Mouse (Mus musculus): Measurements from ENCODE around the gene Dnah9. TPM values are rescaled to one million over a fixed set of nuclear protein-coding genes. Genes with fewer than 3 reads are reported as not detected.

The Dnah9 gene
- total and polyA plus RNA-seq, 3 experiments, result 0.11 to 0.20 (median 0.13) TPM

- H3K9me3 ChIP-seq (replicated peaks; ENCODE audit: low read length), result no peaks in the 10 kb centered on the region
- in situ Hi-C loops (cut with MboI; ENCODE audit: low pct_ligation_motif_present, low pct_unique_long_range_greater_than_20kb, low sequenced_read_pairs), result no loop called here
- H3K4me2 ChIP-seq (ENCODE audit: insufficient read depth, low read depth, poor library complexity, severe bottlenecking), result no peak overlapping the region
- H3K27me3 ChIP-seq (replicated peaks), result no peaks in the 10 kb centered on the region
- no peaks in the 10 kb centered on the region for H3K36me3 ChIP-seq (replicated peaks in 1 of 2; ENCODE audit: control insufficient read depth in 1 of 2, insufficient read depth in 1 of 2, low read length in 1 of 2)
- H3K4me1 ChIP-seq (ENCODE audit: control insufficient read depth in 1 of 2, insufficient read depth in 2 of 2), result peaks cover 0 to under 1% of the 10 kb centered on the region in 2 experiments; a peak in 1 of 4 replicates
- dilution Hi-C loops (cut with MboI; ENCODE audit: extremely low pct_ligation_motif_present, extremely low pct_unique_long_range_greater_than_20kb, low sequenced_read_pairs), result no loop called here
- H3K9ac ChIP-seq (ENCODE audit: insufficient read depth, low read depth), result no peak overlapping the region
- TF ChIP-seq ZC3H11A (IDR thresholded peaks at IDR 0.05; ENCODE audit: low read depth, low read length) (no peak), ZNF384 (IDR thresholded peaks at IDR 0.05; ENCODE audit: low read depth, low read length) (no peak), E2F4 (IDR thresholded peaks at IDR 0.05; ENCODE audit: insufficient replicate concordance, low read depth, low read length) (no peak), MAX (IDR thresholded peaks at IDR 0.05; ENCODE audit: low read length) (no peak), MYC (IDR thresholded peaks at IDR 0.05; ENCODE audit: low read depth, low read length) (no peak), JUND (conservative IDR thresholded peaks at IDR 0.05; ENCODE audit: low read depth, low read length) (no peak), KAT2A (IDR thresholded peaks at IDR 0.05; ENCODE audit: insufficient replicate concordance, low read length) (no peak), USF1 (IDR thresholded peaks at IDR 0.05; ENCODE audit: low read depth, low read length) (no peak), SIN3A (IDR thresholded peaks at IDR 0.05; ENCODE audit: low read length) (no peak), NELFE (IDR thresholded peaks at IDR 0.05; ENCODE audit: low read depth, low read length) (no peak)
- DNase-seq (ENCODE audit: extremely low read depth), result no peak
- H3K27ac ChIP-seq (ENCODE audit: insufficient read depth, low read depth), result no peak overlapping the region
- H3K79me2 ChIP-seq (replicated peaks; ENCODE audit: control insufficient read depth, extremely low read depth, insufficient read depth, poor library complexity, severe bottlenecking), result no peaks in the 10 kb centered on the region
- no peak overlapping the region for H3K4me3 ChIP-seq (replicated peaks in 1 of 3; ENCODE audit: low read depth in 2 of 3, low read length in 2 of 3, poor library complexity in 1 of 3)
Observed at GRCm38 (mm10) chr11:66042531-66042930, 125.8 kb downstream of the Dnah9 start.

DNA sequence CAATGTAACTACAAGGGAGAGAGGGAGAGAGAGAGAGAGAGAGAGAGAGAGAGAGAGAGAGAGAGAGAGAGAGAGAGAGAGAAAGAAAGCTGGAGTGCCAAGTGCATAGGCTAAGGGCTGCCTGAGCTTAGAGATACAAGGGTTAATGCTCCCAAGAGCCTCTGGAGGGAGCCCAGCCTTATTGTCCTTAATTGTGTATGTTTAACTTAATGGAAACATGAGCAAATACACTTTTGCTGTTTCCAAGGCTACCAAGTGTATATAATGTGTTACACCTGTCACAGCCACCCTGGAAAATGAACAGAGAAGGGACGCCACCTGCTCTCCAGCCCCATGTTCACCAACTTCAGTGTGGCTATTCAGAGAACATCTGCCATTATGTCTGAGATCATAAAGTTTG lies 142.6 kb downstream of the Dnah9 start:
- Histone ChIP-seq H3K9me3 (replicated peaks; ENCODE audit: low read length) (no peaks in the 10 kb centered on the region), H3K36me3 (replicated peaks in 1 of 2; ENCODE audit: control insufficient read depth in 1 of 2, insufficient read depth in 1 of 2, low read length in 1 of 2) (no peaks in the 10 kb centered on the region), H3K79me2 (replicated peaks; ENCODE audit: control insufficient read depth, extremely low read depth, insufficient read depth, poor library complexity, severe bottlenecking) (no peaks in the 10 kb centered on the region), H3K27ac (ENCODE audit: insufficient read depth, low read depth) (no peak overlapping the region), H3K27me3 (replicated peaks) (no peaks in the 10 kb centered on the region), H3K4me2 (ENCODE audit: insufficient read depth, low read depth, poor library complexity, severe bottlenecking) (no peak overlapping the region), H3K4me1 (ENCODE audit: control insufficient read depth in 1 of 2, insufficient read depth in 2 of 2) (peaks cover 0 to 44% of the 10 kb centered on the region in 2 experiments; a peak in 2 of 4 replicates), H3K9ac (ENCODE audit: insufficient read depth, low read depth) (no peak overlapping the region), H3K4me3 (replicated peaks in 1 of 3; ENCODE audit: low read depth in 2 of 3, low read length in 2 of 3, poor library complexity in 1 of 3) (no peak overlapping the region)
- dilution Hi-C loops (cut with MboI; ENCODE audit: extremely low pct_ligation_motif_present, extremely low pct_unique_long_range_greater_than_20kb, low sequenced_read_pairs) (no loop called here), in situ Hi-C loops (cut with MboI; ENCODE audit: low pct_ligation_motif_present, low pct_unique_long_range_greater_than_20kb, low sequenced_read_pairs) (no loop called here)
- TF ChIP-seq CTCF (conservative IDR thresholded peaks at IDR 0.05 in 1 of 2, IDR thresholded peaks at IDR 0.05 in 1 of 2; ENCODE audit: low read depth in 2 of 2, low read length in 2 of 2) (0 out of 4 replicates have a peak, but pooled peaks of 1 of the 2 experiments have one; percentile 2), MEF2A (IDR thresholded peaks at IDR 0.05; ENCODE audit: borderline replicate concordance, low read depth, low read length) (no peak), SMC3 (IDR thresholded peaks at IDR 0.05; ENCODE audit: low read depth, low read length) (no peak)
- no peak for DNase-seq (ENCODE audit: extremely low read depth)

GRCm38 (mm10) chr11:65975871-65976270 lies 192.5 kb downstream of the Dnah9 start:
- Histone ChIP-seq H3K4me3 (replicated peaks in 1 of 3; ENCODE audit: low read depth in 2 of 3, low read length in 2 of 3, poor library complexity in 1 of 3) (no peak overlapping the region), H3K79me2 (replicated peaks; ENCODE audit: control insufficient read depth, extremely low read depth, insufficient read depth, poor library complexity, severe bottlenecking) (no peaks in the 10 kb centered on the region), H3K4me2 (ENCODE audit: insufficient read depth, low read depth, poor library complexity, severe bottlenecking) (peak overlapping the region; percentile 37; the same call in 1 of the 2 replicates), H3K9ac (ENCODE audit: insufficient read depth, low read depth) (no peak overlapping the region), H3K9me3 (replicated peaks; ENCODE audit: low read length) (no peaks in the 10 kb centered on the region), H3K27me3 (replicated peaks) (peaks cover 4% of the 10 kb centered on the region), H3K36me3 (replicated peaks in 1 of 2; ENCODE audit: control insufficient read depth in 1 of 2, insufficient read depth in 1 of 2, low read length in 1 of 2) (no peaks in the 10 kb centered on the region), H3K4me1 (ENCODE audit: control insufficient read depth in 1 of 2, insufficient read depth in 2 of 2) (no peaks in the 10 kb centered on the region), H3K27ac (ENCODE audit: insufficient read depth, low read depth) (no peak overlapping the region)
- in situ Hi-C loops (cut with MboI; ENCODE audit: low pct_ligation_motif_present, low pct_unique_long_range_greater_than_20kb, low sequenced_read_pairs) (no loop called here), dilution Hi-C loops (cut with MboI; ENCODE audit: extremely low pct_ligation_motif_present, extremely low pct_unique_long_range_greater_than_20kb, low sequenced_read_pairs) (no loop called here)
- TF ChIP-seq RAD21 (IDR thresholded peaks at IDR 0.05; ENCODE audit: low read depth, low read length) (peak; percentile 62), MAZ (IDR thresholded peaks at IDR 0.05; ENCODE audit: low read depth, low read length) (no peak), CTCF (conservative IDR thresholded peaks at IDR 0.05 in 1 of 2, IDR thresholded peaks at IDR 0.05 in 1 of 2; ENCODE audit: low read depth in 2 of 2, low read length in 2 of 2) (peak in 1 of 2 experiments; percentile 73; a peak in 2 of 4 replicates), MAFK (IDR thresholded peaks at IDR 0.05; ENCODE audit: insufficient replicate concordance, low read length) (no peak), NRF1 (IDR thresholded peaks at IDR 0.05; ENCODE audit: low read depth, low read length) (no peak), MEF2A (IDR thresholded peaks at IDR 0.05; ENCODE audit: borderline replicate concordance, low read depth, low read length) (no peak), SMC3 (IDR thresholded peaks at IDR 0.05; ENCODE audit: low read depth, low read length) (peak; percentile 39), ZMIZ1 (IDR thresholded peaks at IDR 0.05; ENCODE audit: low read depth, low read length) (no peak)
- peak; percentile 37 for DNase-seq (ENCODE audit: extremely low read depth)
